Mouse (Mus musculus) spleen, adult 2 months (tissue): Measurements from ENCODE around the gene Amt.

Experiments
- CTCF ChIP-seq: fragments of 200-500 bp; IDR thresholded peaks from 2 replicates; pipeline ENCODE4 v1.5.1; 2011; ENCODE audit warnings: mild to moderate bottlenecking, inconsistent platforms; ENCODE audit not compliant: insufficient read depth, insufficient read length, insufficient replicate concordance; ENCODE audit errors: extremely low read depth
- POLR2A ChIP-seq: fragments of 200-500 bp; IDR thresholded peaks from 2 replicates; pipeline ENCODE4 v1.6.1; 2011; ENCODE audit warnings: low read depth, low read length, inconsistent platforms

DNA sequence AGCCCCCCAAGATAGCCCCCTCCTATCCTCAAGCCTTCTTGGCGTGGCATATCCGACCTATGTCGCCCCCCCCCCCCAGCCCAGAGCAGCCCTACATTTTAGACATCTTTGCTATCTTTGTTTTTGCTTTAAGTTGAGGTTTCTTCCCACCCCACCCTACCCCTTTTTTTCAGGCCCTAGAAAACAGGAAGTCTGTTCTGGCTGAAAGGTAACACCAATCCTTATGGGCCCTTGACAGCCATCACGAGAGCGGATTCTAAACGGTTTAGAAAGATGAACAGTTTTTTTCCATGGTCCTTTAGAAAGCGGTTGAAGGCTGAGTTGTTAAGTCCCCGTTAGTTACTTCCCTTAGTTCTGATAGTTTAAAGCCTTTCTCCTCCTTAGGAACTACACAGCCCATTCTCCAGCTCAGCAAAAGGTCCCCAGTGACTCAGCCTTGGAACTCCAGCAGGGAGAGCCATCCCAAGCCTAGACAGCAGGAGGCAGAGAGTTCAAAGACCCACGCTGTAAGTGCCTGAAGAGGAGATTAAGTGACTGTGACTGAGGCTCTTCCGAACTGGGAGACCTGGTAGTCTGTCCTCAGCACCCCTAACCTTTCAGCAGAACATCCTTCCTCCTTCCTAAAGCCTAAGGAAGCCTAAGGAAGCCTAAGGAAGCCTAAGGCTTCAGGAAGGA is 30.3 kb upstream of the Amt start:
- no peak for TF ChIP-seq CTCF
- no peak for TF ChIP-seq POLR2A
